Comparison of ENCODE assay signal across 19 mouse cellular contexts in the genomic region with DNA sequence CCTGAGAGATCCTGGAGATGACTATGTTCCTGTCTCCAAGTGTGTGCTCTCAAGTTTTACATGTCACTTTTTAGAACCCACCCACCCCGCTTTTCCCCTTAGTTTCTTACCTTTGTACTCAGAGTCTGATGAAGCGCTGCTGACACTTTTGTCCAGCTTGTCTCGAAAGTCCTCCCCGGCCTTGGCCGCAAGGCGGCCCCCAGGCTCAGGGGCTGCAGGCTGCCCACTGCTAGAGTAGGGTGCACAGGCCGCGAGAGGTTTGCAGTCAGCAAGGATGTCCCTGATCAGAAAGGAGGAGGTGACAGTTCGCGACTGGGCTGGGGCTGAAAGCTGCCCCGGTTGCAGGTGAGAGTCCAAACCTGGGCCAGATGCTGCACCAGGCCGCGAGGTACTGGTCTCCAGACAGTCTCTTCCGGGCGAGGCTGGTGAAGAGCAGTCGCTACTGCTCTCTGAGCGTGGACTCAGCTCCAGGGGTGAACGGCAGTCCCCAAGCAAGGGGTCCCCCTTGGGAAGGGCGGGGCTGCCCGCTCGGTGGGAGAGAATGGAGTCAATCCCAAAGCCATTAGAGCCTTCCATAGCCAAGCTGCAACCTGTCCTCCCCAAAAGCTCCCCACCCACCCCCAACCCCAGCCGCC. TPM values are rescaled to one million over a fixed set of nuclear protein-coding genes. Genes with fewer than 3 reads are reported as not detected.
DNase-seq lines count a peak whose midpoint lies in the region; ATAC-seq and TF ChIP-seq lines count a peak whose summit lies in the region.
"Had no signal": no experiment of that assay in that cellular context is flagged by ENCODE, and none has a peak within 500 bp of the region (broad histone marks: within the 10 kb centered on the region; RNA-seq: fewer than 3 reads in every experiment).

No protein-coding gene starts in this region.

- peak overlapping the region; percentile 73 for H3K4me3 ChIP-seq in cerebellum, adult 2 months (replicated peaks; ENCODE audit: insufficient read depth, low read depth, low read length)
- no peak overlapping the region for H3K4me3 ChIP-seq in intestine, embryonic 16.5 days (ENCODE audit: low read length)
- H3K4me3 ChIP-seq in intestine, postnatal 0 days (ENCODE audit: low read depth, low read length), result no peak overlapping the region
- peak overlapping the region; percentile 53 for H3K4me3 ChIP-seq in midbrain, embryonic 10.5 days
- H3K4me3 ChIP-seq in neural tube, embryonic 12.5 days, result peak overlapping the region; percentile 20; the same call in 1 of the 2 replicates
- H3K4me3 ChIP-seq: forebrain, embryonic 15.5 days; heart, embryonic 12.5 days; lung, embryonic 15.5 days had no signal

- H3K4me2 ChIP-seq in intestine, embryonic 16.5 days (ENCODE audit: low read depth, low read length), result no peak overlapping the region
- H3K4me2 ChIP-seq in intestine, postnatal 0 days (replicated peaks; ENCODE audit: low read depth), result no peak overlapping the region
- H3K4me2 ChIP-seq in neural tube, embryonic 12.5 days (replicated peaks), result peak overlapping the region; percentile 28; the same call in 1 of the 2 replicates
- H3K4me2 ChIP-seq: forebrain, embryonic 15.5 days had no signal

- no peaks in the 10 kb centered on the region for H3K36me3 ChIP-seq in intestine, embryonic 16.5 days (ENCODE audit: control insufficient read depth, insufficient read depth, low read length)
- no peaks in the 10 kb centered on the region for H3K36me3 ChIP-seq in intestine, postnatal 0 days (ENCODE audit: control insufficient read depth, insufficient read depth)
- H3K36me3 ChIP-seq in midbrain, embryonic 10.5 days, result no peaks in the 10 kb centered on the region
- no peaks in the 10 kb centered on the region for H3K36me3 ChIP-seq in neural tube, embryonic 12.5 days
- H3K36me3 ChIP-seq: embryonic facial prominence, embryonic 13.5 days; forebrain, embryonic 15.5 days; heart, embryonic 12.5 days; lung, embryonic 15.5 days had no signal

- H3K9ac ChIP-seq in intestine, embryonic 16.5 days (ENCODE audit: low read depth, low read length), result no peak overlapping the region
- no peak overlapping the region for H3K9ac ChIP-seq in intestine, postnatal 0 days (ENCODE audit: low read depth, low read length)
- 0 out of 2 replicates have a peak overlapping the region, but pooled peaks have one; percentile 5 for H3K9ac ChIP-seq in neural tube, embryonic 12.5 days
- H3K9ac ChIP-seq: embryonic facial prominence, embryonic 13.5 days; forebrain, embryonic 15.5 days; heart, embryonic 12.5 days; lung, embryonic 15.5 days had no signal

- 15% methylated on average over 22 of the region's 22 CpGs for WGBS in cerebellum, adult 2 months
- WGBS in intestine, embryonic 16.5 days, result 4% methylated on average over 22 of the region's 22 CpGs
- 8% methylated on average over 22 of the region's 22 CpGs for WGBS in intestine, postnatal 0 days
- WGBS in midbrain, embryonic 10.5 days, result 2% methylated on average over 22 of the region's 22 CpGs
- 2% methylated on average over 22 of the region's 22 CpGs for WGBS in neural tube, embryonic 12.5 days

- 0 out of 2 replicates have a peak, but pooled peaks have one; percentile 10 for TF ChIP-seq CTCF in cerebellum, adult 2 months (IDR thresholded peaks at IDR 0.05; ENCODE audit: borderline replicate concordance, insufficient read depth, low read depth, low read length)
- no peak for TF ChIP-seq CTCF in intestine, postnatal 0 days (IDR thresholded peaks at IDR 0.05; ENCODE audit: low read depth)

- no peaks in the 10 kb centered on the region for H3K27me3 ChIP-seq in cerebellum, adult 2 months (ENCODE audit: control insufficient read depth, insufficient read depth, low read length)
- H3K27me3 ChIP-seq in intestine, embryonic 16.5 days (replicated peaks; ENCODE audit: control insufficient read depth, insufficient read depth, low read length), result peaks cover 74% of the 10 kb centered on the region
- peaks cover 95% of the 10 kb centered on the region for H3K27me3 ChIP-seq in intestine, postnatal 0 days (replicated peaks; ENCODE audit: control insufficient read depth, insufficient read depth, low read length)
- H3K27me3 ChIP-seq in midbrain, embryonic 10.5 days (ENCODE audit: low read depth, poor library complexity, severe bottlenecking), result peaks cover 100% of the 10 kb centered on the region
- H3K27me3 ChIP-seq in neural tube, embryonic 12.5 days (replicated peaks), result peaks cover 96% of the 10 kb centered on the region

- no peaks in the 10 kb centered on the region for H3K9me3 ChIP-seq in intestine, embryonic 16.5 days (ENCODE audit: control insufficient read depth, low read length)
- H3K9me3 ChIP-seq in intestine, postnatal 0 days (ENCODE audit: control insufficient read depth), result no peaks in the 10 kb centered on the region
- no peaks in the 10 kb centered on the region for H3K9me3 ChIP-seq in midbrain, embryonic 10.5 days (replicated peaks)
- H3K9me3 ChIP-seq in neural tube, embryonic 12.5 days, result no peaks in the 10 kb centered on the region
- H3K9me3 ChIP-seq: embryonic facial prominence, embryonic 13.5 days; forebrain, embryonic 15.5 days; heart, embryonic 12.5 days; lung, embryonic 15.5 days had no signal

- peak; percentile 25 to 49 for DNase-seq in cerebellum, adult 2 months
- DNase-seq in cerebellum, adult 8-10 months, result no peak
- DNase-seq in midbrain, embryonic 10.5 days (ENCODE audit: low spot score), result peak; percentile 43
- no peak for DNase-seq in layer of hippocampus, adult 9-10 months (ENCODE audit: low spot score)
- DNase-seq: right cerebral cortex, postnatal 4 days had no signal

- TF ChIP-seq POLR2A in cerebellum, adult 2 months (IDR thresholded peaks at IDR 0.05; ENCODE audit: borderline replicate concordance, insufficient read depth, low read length), result no peak

- H3K4me1 ChIP-seq in cerebellum, adult 2 months (ENCODE audit: control insufficient read depth, insufficient read depth, low read length), result peaks cover 6% of the 10 kb centered on the region
- H3K4me1 ChIP-seq in intestine, embryonic 16.5 days (ENCODE audit: control insufficient read depth, insufficient read depth, low read length), result peaks cover 4% of the 10 kb centered on the region; the same call in 1 of the 2 replicates
- no peaks in the 10 kb centered on the region for H3K4me1 ChIP-seq in intestine, postnatal 0 days (replicated peaks; ENCODE audit: control insufficient read depth, insufficient read depth, low read length)
- peaks cover 59% of the 10 kb centered on the region for H3K4me1 ChIP-seq in midbrain, embryonic 10.5 days
- peaks cover 30% of the 10 kb centered on the region for H3K4me1 ChIP-seq in neural tube, embryonic 12.5 days

- ATAC-seq in intestine, embryonic 16.5 days, result 0 out of 2 replicates have a peak, but pooled peaks have one; percentile 7
- no peak for ATAC-seq in intestine, postnatal 0 days
- ATAC-seq in neural tube, embryonic 12.5 days (ENCODE audit: low FRiP score, low read depth), result no peak
- no peak for ATAC-seq in erythroblast, adult 5-6 weeks (replicated peaks; ENCODE audit: low FRiP score, poor library complexity, severe bottlenecking)
- ATAC-seq: forebrain, embryonic 15.5 days had no signal

- H3K27ac ChIP-seq in cerebellum, adult 2 months (ENCODE audit: insufficient read depth, low read length), result no peak overlapping the region
- H3K27ac ChIP-seq in intestine, embryonic 16.5 days (ENCODE audit: low read length), result no peak overlapping the region
- H3K27ac ChIP-seq in intestine, postnatal 0 days (ENCODE audit: low read depth, low read length), result no peak overlapping the region
- peak overlapping the region; percentile 84 for H3K27ac ChIP-seq in midbrain, embryonic 10.5 days (replicated peaks)
- no peak overlapping the region for H3K27ac ChIP-seq in neural tube, embryonic 12.5 days
- H3K27ac ChIP-seq: embryonic facial prominence, embryonic 13.5 days; forebrain, embryonic 15.5 days; lung, embryonic 15.5 days had no signal

RNA-seq across cellular contexts. Expression of gene Barhl1, which starts 1.2 kb away (rescaled TPM):
- polyA plus RNA-seq in cerebellum, adult 2 months (2012; rRNA removed), result 12.0 and 12.6 TPM in 2 replicates
- polyA plus RNA-seq in intestine, embryonic 16.5 days (2015; fragmentation: Nextera tagmentation; extraction: Ambion mirVana), result not detected in 2 replicates
- not detected in 2 replicates for polyA plus RNA-seq in intestine, postnatal 0 days (2015; fragmentation: Nextera tagmentation; extraction: Ambion mirVana)
- polyA plus RNA-seq in midbrain, embryonic 10.5 days (2016; fragmentation: Nextera tagmentation; extraction: Ambion mirVana), result 10.9 and 13.8 TPM in 2 replicates
- polyA plus RNA-seq in neural tube, embryonic 12.5 days (2016; fragmentation: Nextera tagmentation; extraction: Ambion mirVana), result 13.5 and 17.4 TPM in 2 replicates
- total RNA-seq in erythroblast, adult 5-6 weeks (2015; ENCODE audit: low replicate concordance), result not detected in 2 replicates
- total RNA-seq in erythroblast, adult 5-6 weeks (2017; ENCODE audit: low replicate concordance), result 0.17 TPM in 1 of 2 replicates, not detected in the other
- total RNA-seq: CH12.LX; gastrocnemius, postnatal 36 days; hematopoietic stem cell, adult 5-6 weeks; left cerebral cortex, adult 18-20 months; megakaryocyte-erythroid progenitor cell, adult 5-6 weeks had no signal
- polyA plus RNA-seq: embryonic facial prominence, embryonic 13.5 days; heart, embryonic 12.5 days; liver, embryonic 11.5 days; lung, embryonic 15.5 days had no signal

Comparison
In these comparisons a context has a peak if more than half of its experiments do, and no peak if none do; other contexts are left out.
1. DNase-seq: peak in cerebellum, adult 2 months (2 of 2) and midbrain, embryonic 10.5 days (single experiment); none in cerebellum, adult 8-10 months (single experiment) and layer of hippocampus, adult 9-10 months (single experiment).
2. H3K4me3 ChIP-seq: peak in cerebellum, adult 2 months (single experiment), midbrain, embryonic 10.5 days (single experiment) and neural tube, embryonic 12.5 days (single experiment); none in intestine, embryonic 16.5 days (single experiment) and intestine, postnatal 0 days (single experiment).
3. RNA of gene Barhl1, which starts 1.2 kb away (polyA plus RNA-seq): 13.5 to 17.4 TPM in neural tube, embryonic 12.5 days, 12.0 to 12.6 TPM in cerebellum, adult 2 months and 10.9 to 13.8 TPM in midbrain, embryonic 10.5 days; not detected in intestine, embryonic 16.5 days and not detected in intestine, postnatal 0 days; every median in the first group is over 10 times any median in the second.